Mouse (Mus musculus): ENCODE measurements around the gene S100a11. TPM values are rescaled to one million over a fixed set of nuclear protein-coding genes. Genes with fewer than 3 reads are reported as not detected.

The S100a11 gene
- polyA plus RNA-seq, 1 experiment from 2014 or later = 1,151 TPM

DNA sequence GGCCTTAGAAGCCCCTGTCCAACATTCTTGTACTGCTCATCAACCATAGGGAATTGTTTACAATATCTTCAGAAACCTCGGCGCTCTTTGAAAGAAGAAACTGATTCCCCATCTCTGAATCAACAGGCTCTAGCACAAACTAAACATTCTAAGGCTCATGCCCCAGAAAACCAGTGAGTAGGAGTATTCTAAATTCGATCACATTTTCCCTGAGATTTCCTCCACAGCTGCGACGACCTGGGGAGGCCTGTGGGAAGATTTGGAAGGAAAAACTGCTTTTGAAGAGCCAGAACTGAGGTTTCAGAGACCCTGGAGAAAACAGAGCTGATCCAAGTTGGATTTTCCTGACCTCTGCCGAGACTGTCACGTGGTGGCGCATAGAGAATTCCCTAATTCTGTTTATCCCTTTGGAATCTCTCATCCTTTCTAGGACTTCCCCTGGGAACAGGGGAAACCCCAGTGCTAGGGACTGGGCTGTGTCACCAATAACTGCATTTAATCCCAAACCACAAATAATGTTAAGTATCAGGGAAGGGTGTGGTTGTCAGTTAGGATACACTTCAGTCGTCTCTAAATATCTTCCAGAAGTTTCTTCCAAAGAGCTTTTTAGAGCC is 33.6 kb downstream of the S100a11 start:
- H3K27me3 ChIP-seq (ENCODE audit: control insufficient read depth, insufficient read depth, low read length) = no peaks in the 10 kb centered on the region
- peak overlapping the region; percentile 72; the same call in 1 of the 2 replicates for H3K27ac ChIP-seq (ENCODE audit: low read depth, low read length)
- H3K9me3 ChIP-seq (ENCODE audit: control insufficient read depth, low read length) = no peaks in the 10 kb centered on the region
- H3K4me2 ChIP-seq (replicated peaks; ENCODE audit: low read depth, low read length) = peak overlapping the region; percentile 90; the same call in 1 of the 2 replicates
- no peak overlapping the region for H3K9ac ChIP-seq (ENCODE audit: low read depth, low read length)
- no peaks in the 10 kb centered on the region for H3K36me3 ChIP-seq (ENCODE audit: control insufficient read depth, insufficient read depth, low read length)
- H3K4me1 ChIP-seq (ENCODE audit: control insufficient read depth, insufficient read depth, low read length) = peaks cover 12% of the 10 kb centered on the region
- no peak for ATAC-seq (ENCODE audit: low FRiP score, low TSS enrichment)
- WGBS = 58% methylated on average over 9 of the region's 9 CpGs
- no peak overlapping the region; the same call in 1 of the 2 replicates for H3K4me3 ChIP-seq (ENCODE audit: low read length)

DNA sequence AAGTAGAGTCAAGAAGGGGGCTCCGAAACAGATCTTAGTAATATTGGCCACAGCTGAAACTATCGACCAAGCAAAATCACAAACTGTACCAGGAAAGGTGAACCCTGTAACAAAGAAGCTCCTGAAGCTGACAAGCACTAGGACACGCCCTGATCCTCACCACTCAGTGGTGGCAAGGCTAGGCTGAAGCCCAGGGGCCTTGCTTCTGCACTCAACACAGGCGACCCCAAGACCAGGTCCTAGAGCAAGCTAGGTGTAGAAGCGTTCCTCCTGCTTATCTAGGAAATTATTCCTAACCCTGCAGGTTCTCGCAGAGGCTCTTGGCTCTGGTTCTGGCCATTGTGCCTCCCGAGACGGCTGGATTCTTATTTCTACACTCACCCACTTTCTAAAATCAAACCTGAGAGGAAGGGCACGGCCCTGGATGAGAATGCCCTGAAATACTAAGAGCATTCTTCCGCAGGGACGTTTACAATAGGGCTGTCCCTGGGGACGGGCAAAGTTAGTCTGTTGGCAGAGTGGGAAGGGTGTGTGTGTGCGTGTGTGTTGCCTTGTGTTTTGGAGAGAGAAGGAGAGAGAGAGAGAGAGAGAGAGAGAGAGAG is 34.2 kb downstream of the S100a11 start:
- Histone ChIP-seq H3K9me3 (ENCODE audit: control insufficient read depth, low read length) (no peaks in the 10 kb centered on the region), H3K4me3 (ENCODE audit: low read length) (peak overlapping the region; percentile 67), H3K27me3 (ENCODE audit: control insufficient read depth, insufficient read depth, low read length) (no peaks in the 10 kb centered on the region), H3K36me3 (ENCODE audit: control insufficient read depth, insufficient read depth, low read length) (no peaks in the 10 kb centered on the region), H3K4me1 (ENCODE audit: control insufficient read depth, insufficient read depth, low read length) (peaks cover 12% of the 10 kb centered on the region), H3K4me2 (replicated peaks; ENCODE audit: low read depth, low read length) (peak overlapping the region; percentile 90), H3K27ac (ENCODE audit: low read depth, low read length) (peak overlapping the region; percentile 72; the same call in 1 of the 2 replicates), H3K9ac (ENCODE audit: low read depth, low read length) (peak overlapping the region; percentile 23; the same call in 1 of the 2 replicates)
- WGBS = 18% methylated on average over 13 of the region's 13 CpGs
- peak; percentile 26 for ATAC-seq (ENCODE audit: low FRiP score, low TSS enrichment)

DNA sequence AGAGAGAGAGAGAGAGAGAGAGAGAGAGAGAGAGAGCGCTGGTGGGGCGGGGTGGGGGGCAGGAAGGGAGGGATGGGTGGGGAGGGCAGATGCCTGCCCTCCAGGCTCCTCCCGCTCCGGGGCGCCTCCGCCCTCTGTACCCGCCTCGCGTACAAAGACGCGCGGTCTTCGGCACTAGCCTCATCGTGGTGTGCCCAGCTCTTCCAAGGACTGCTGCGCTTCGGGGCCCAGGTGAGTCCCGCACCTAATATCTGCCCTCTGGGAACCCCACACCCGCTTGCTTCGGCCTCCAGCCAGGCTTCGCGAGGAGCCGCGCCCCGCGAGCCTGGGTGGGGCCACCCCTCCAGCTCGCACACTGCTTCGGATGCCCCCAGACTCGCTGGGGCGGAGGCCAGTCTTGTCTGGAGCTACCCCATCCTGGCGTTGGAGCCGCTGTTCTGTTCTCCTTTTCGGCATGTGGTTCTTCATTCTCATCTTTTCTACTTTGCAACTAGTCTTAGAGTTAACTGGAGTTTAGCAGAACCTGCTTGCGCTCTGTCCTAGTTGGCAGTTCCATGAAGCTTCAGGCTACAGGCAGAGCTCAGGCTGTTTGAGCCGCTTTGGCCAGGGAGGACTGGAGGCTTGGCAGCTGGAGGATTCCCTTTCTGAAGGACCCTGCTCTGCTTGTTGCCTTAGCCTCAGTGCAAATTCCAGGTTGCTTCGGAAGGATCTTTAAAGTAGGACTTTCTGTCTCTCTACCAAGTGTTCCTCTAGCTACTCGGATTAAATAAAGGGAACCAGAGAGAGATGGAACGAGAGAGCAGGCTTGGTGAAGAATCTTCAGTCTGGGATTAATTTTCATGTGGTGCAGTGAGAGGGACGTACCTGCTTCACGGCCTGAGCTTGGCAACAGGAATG is 34.9 kb downstream of the S100a11 start, which contains the start of gene S100a10:
Gene S100a10 (plus strand): TSS at position 100 of the 897 bp plus-strand sequence.
- WGBS = 1% methylated on average over 30 of the region's 39 CpGs
- Histone ChIP-seq H3K9ac (ENCODE audit: low read depth, low read length) (peak within 1 kb of the TSS; percentile 79), H3K4me1 (ENCODE audit: control insufficient read depth, insufficient read depth, low read length) (peaks cover 12% of the 10 kb centered on the region), H3K36me3 (ENCODE audit: control insufficient read depth, insufficient read depth, low read length) (no peaks in the 10 kb centered on the region), H3K27ac (ENCODE audit: low read depth, low read length) (peak within 1 kb of the TSS; percentile 72), H3K4me2 (replicated peaks; ENCODE audit: low read depth, low read length) (peak within 1 kb of the TSS; percentile 90), H3K4me3 (ENCODE audit: low read length) (peak within 1 kb of the TSS; percentile 67), H3K27me3 (ENCODE audit: control insufficient read depth, insufficient read depth, low read length) (no peaks in the 10 kb centered on the region), H3K9me3 (ENCODE audit: control insufficient read depth, low read length) (no peaks in the 10 kb centered on the region)
- ATAC-seq (ENCODE audit: low FRiP score, low TSS enrichment) = peak; percentile 91

DNA sequence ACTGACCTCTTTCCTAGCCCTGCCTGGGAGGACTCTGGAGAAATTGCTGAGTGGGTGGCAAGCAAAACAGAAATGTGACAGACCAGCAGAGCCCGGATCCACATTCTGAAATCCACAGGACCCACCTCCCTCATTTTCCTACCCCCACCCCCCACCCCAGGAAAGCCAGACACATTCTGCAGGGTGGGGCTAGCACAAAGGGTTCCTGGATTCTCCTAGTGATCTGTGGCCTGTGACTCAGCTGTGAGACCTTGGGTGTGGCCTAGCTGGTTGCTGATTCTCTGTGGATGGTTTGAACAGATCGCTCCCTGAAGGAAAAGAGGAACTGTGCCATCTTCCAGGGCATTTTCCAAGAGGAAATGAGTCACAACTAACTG is 35.6 kb downstream of the S100a11 start:
- H3K36me3 ChIP-seq (ENCODE audit: control insufficient read depth, insufficient read depth, low read length) = peaks cover 2% of the 10 kb centered on the region; the same call in 1 of the 2 replicates
- no peaks in the 10 kb centered on the region for H3K27me3 ChIP-seq (ENCODE audit: control insufficient read depth, insufficient read depth, low read length)
- peaks cover 12% of the 10 kb centered on the region for H3K4me1 ChIP-seq (ENCODE audit: control insufficient read depth, insufficient read depth, low read length)
- H3K27ac ChIP-seq (ENCODE audit: low read depth, low read length) = peak overlapping the region; percentile 72
- peak; percentile 63; the same call in 1 of the 2 replicates for ATAC-seq (ENCODE audit: low FRiP score, low TSS enrichment)
- H3K4me3 ChIP-seq (ENCODE audit: low read length) = peak overlapping the region; percentile 67
- WGBS = 7% methylated on average over 2 of the region's 2 CpGs
- peak overlapping the region; percentile 79 for H3K9ac ChIP-seq (ENCODE audit: low read depth, low read length)
- H3K9me3 ChIP-seq (ENCODE audit: control insufficient read depth, low read length) = no peaks in the 10 kb centered on the region
- peak overlapping the region; percentile 90 for H3K4me2 ChIP-seq (replicated peaks; ENCODE audit: low read depth, low read length)

DNA sequence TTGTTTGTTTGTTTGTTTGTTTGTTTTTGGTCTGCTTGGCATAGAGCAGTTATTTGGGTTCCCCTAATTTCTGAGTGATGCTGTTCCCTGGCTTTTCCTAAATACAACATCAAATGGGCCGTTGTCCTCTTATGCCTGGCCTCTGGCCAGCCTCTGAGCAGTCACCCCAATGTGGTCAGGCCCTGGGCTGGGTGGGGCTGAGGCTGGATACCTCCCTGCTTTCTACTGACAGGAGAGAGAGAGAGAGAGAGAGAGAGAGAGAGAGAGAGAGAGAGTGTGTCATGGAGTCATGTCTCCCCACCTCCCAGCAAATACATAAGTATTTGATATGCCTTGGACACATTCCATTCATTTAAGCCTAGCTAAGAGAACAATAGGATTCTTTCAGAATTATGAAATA is 36.3 kb downstream of the S100a11 start:
- H3K4me2 ChIP-seq (replicated peaks; ENCODE audit: low read depth, low read length) = peak overlapping the region; percentile 90
- H3K4me3 ChIP-seq (ENCODE audit: low read length) = peak overlapping the region; percentile 67
- H3K9ac ChIP-seq (ENCODE audit: low read depth, low read length) = peak overlapping the region; percentile 79; the same call in 1 of the 2 replicates
- H3K27me3 ChIP-seq (ENCODE audit: control insufficient read depth, insufficient read depth, low read length) = no peaks in the 10 kb centered on the region
- no peaks in the 10 kb centered on the region for H3K9me3 ChIP-seq (ENCODE audit: control insufficient read depth, low read length)
- H3K27ac ChIP-seq (ENCODE audit: low read depth, low read length) = peak overlapping the region; percentile 55; the same call in 1 of the 2 replicates
- WGBS = 58% methylated on average over 1 of the region's 1 CpGs
- peaks cover 8% of the 10 kb centered on the region; the same call in 1 of the 2 replicates for H3K36me3 ChIP-seq (ENCODE audit: control insufficient read depth, insufficient read depth, low read length)
- H3K4me1 ChIP-seq (ENCODE audit: control insufficient read depth, insufficient read depth, low read length) = peaks cover 12% of the 10 kb centered on the region
- ATAC-seq (ENCODE audit: low FRiP score, low TSS enrichment) = no peak

DNA sequence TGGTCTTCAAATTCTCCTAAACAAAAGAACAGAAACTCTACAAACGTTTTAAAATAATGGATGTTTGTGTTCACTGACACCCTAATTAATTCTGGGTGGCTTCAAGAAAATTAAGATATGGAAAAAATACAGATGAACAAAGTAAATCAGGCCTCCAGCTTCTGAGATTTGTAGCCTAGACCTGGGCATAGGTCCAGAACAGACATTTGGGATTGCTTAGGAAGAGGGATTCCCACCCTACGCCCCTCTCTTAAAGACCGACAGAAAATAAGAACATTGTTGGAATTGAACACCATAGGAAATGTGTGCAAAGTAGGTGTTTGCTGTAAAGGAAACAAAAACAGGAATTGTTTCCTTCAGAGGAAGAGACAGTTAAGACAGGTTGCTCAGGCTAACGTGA is 37.2 kb downstream of the S100a11 start:
- WGBS = 50% methylated on average over 4 of the region's 4 CpGs
- peak overlapping the region; percentile 3; the same call in 1 of the 2 replicates for H3K4me3 ChIP-seq (ENCODE audit: low read length)
- ATAC-seq (ENCODE audit: low FRiP score, low TSS enrichment) = no peak
- H3K9ac ChIP-seq (ENCODE audit: low read depth, low read length) = no peak overlapping the region
- no peak overlapping the region for H3K27ac ChIP-seq (ENCODE audit: low read depth, low read length)
- H3K27me3 ChIP-seq (ENCODE audit: control insufficient read depth, insufficient read depth, low read length) = no peaks in the 10 kb centered on the region
- H3K4me2 ChIP-seq (replicated peaks; ENCODE audit: low read depth, low read length) = peak overlapping the region; percentile 19; the same call in 1 of the 2 replicates
- H3K9me3 ChIP-seq (ENCODE audit: control insufficient read depth, low read length) = no peaks in the 10 kb centered on the region
- H3K36me3 ChIP-seq (ENCODE audit: control insufficient read depth, insufficient read depth, low read length) = peaks cover 16% of the 10 kb centered on the region; the same call in 1 of the 2 replicates
- H3K4me1 ChIP-seq (ENCODE audit: control insufficient read depth, insufficient read depth, low read length) = peaks cover 12% of the 10 kb centered on the region

DNA sequence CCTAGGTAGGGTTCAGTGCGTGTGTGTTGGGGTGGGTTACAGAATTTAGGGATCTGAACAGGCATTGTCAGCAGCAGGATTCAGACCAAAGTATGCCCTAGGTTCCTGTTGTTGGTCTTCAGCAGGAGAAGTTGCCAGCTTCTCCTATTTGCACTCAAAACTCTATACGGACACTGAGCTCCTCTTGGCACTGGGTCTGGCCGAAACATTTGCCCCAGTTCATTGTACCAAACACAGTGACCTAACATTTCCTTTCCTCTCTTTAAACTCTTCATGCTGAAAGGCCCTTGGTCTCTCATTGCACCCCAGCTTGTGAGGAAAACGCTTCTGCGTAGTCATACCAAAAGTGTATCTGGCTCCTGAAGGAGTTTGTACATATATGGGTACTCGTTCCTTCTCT is 39.7 kb downstream of the S100a11 start:
- Histone ChIP-seq H3K4me2 (replicated peaks; ENCODE audit: low read depth, low read length) (no peak overlapping the region), H3K36me3 (ENCODE audit: control insufficient read depth, insufficient read depth, low read length) (peaks cover 34% of the 10 kb centered on the region; the same call in 1 of the 2 replicates), H3K9me3 (ENCODE audit: control insufficient read depth, low read length) (no peaks in the 10 kb centered on the region), H3K4me1 (ENCODE audit: control insufficient read depth, insufficient read depth, low read length) (peaks cover 9% of the 10 kb centered on the region), H3K27ac (ENCODE audit: low read depth, low read length) (no peak overlapping the region), H3K27me3 (ENCODE audit: control insufficient read depth, insufficient read depth, low read length) (no peaks in the 10 kb centered on the region), H3K9ac (ENCODE audit: low read depth, low read length) (no peak overlapping the region), H3K4me3 (ENCODE audit: low read length) (no peak overlapping the region)
- ATAC-seq (ENCODE audit: low FRiP score, low TSS enrichment) = no peak
- WGBS = 94% methylated on average over 6 of the region's 6 CpGs

DNA sequence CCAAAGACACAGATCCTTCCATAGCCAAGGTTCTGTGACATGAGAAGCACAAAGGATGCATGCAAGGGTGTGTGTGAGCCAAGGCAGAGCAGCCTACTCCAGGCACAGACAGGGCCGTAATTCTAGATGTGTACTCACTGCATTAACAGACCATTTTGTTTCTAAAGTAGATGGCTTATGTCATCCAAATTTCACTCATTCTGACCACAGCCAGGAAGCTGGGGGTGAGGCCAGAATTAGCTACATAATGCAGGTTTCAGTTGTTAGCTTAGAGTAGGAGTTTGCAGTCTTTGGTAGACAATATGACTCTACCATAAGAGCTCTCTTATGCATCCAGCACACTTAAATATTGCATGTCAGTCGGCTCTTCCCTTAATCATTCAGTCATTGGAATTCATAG is 42.1 kb downstream of the S100a11 start:
- no peak overlapping the region for H3K27ac ChIP-seq (ENCODE audit: low read depth, low read length)
- H3K4me3 ChIP-seq (ENCODE audit: low read length) = no peak overlapping the region
- H3K9ac ChIP-seq (ENCODE audit: low read depth, low read length) = no peak overlapping the region
- no peaks in the 10 kb centered on the region for H3K27me3 ChIP-seq (ENCODE audit: control insufficient read depth, insufficient read depth, low read length)
- WGBS = 88% methylated on average over 2 of the region's 2 CpGs
- H3K36me3 ChIP-seq (ENCODE audit: control insufficient read depth, insufficient read depth, low read length) = peaks cover 37% of the 10 kb centered on the region; the same call in 1 of the 2 replicates
- no peak for ATAC-seq (ENCODE audit: low FRiP score, low TSS enrichment)
- no peak overlapping the region for H3K4me2 ChIP-seq (replicated peaks; ENCODE audit: low read depth, low read length)
- no peaks in the 10 kb centered on the region for H3K9me3 ChIP-seq (ENCODE audit: control insufficient read depth, low read length)
- peaks cover 3% of the 10 kb centered on the region; the same call in 1 of the 2 replicates for H3K4me1 ChIP-seq (ENCODE audit: control insufficient read depth, insufficient read depth, low read length)
